Mouse (Mus musculus) embryonic facial prominence, embryonic 14.5 days (tissue): Measurements from ENCODE around the gene Chpf. TPM values are rescaled to one million over a fixed set of nuclear protein-coding genes. Genes with fewer than 3 reads are reported as not detected.

Experiments used
- ATAC-seq: fragments of 200-750 bp; cut with Nextera tagmentation; 2 replicates; pipeline ENCODE4 v1.8.0; 2017; ENCODE audit warnings: low read depth, moderate number of reproducible peaks, moderate TSS enrichment
- DNase-seq: peaks from one replicate; pipeline ENCODE4 v3.0.0-alpha.2; 2015; ENCODE audit warnings: low spot score
- H3K27ac ChIP-seq: fragments of 300-500 bp; sonication (generic); replicated peaks from 2 replicates; pipeline ENCODE4 v1.5.1; 2014; ENCODE audit warnings: low read depth, mild to moderate bottlenecking, low read length, moderate library complexity
- H3K27me3 ChIP-seq: fragments of 300-500 bp; sonication (generic); replicated peaks from 2 replicates; pipeline ENCODE4 v1.6.1; 2014; ENCODE audit warnings: low read length; ENCODE audit not compliant: control insufficient read depth, insufficient read depth
- H3K36me3 ChIP-seq: fragments of 300-500 bp; sonication (generic); 2 replicates; pipeline ENCODE4 v1.6.1; 2014; ENCODE audit warnings: low read length, mixed read lengths; ENCODE audit not compliant: control insufficient read depth, insufficient read depth
- H3K4me1 ChIP-seq: fragments of 300-500 bp; sonication (generic); 2 replicates; pipeline ENCODE4 v1.6.1; 2014; ENCODE audit warnings: antibody characterized with exemption, low read length; ENCODE audit not compliant: control insufficient read depth, insufficient read depth
- H3K4me2 ChIP-seq: fragments of 300-500 bp; sonication (generic); 2 replicates; pipeline ENCODE4 v1.6.1; 2014; ENCODE audit warnings: low read depth, mild to moderate bottlenecking, low read length, moderate library complexity, mixed read lengths
- H3K4me3 ChIP-seq: fragments of 300-500 bp; sonication (generic); 2 replicates; pipeline ENCODE4 v1.5.1; 2014; ENCODE audit warnings: low read depth, mild to moderate bottlenecking, low read length
- H3K9ac ChIP-seq: fragments of 300-500 bp; sonication (generic); 2 replicates; pipeline ENCODE4 v1.6.1; 2014; ENCODE audit warnings: low read depth, mild to moderate bottlenecking, low read length, moderate library complexity, mixed read lengths
- H3K9me3 ChIP-seq: fragments of 300-500 bp; sonication (generic); 2 replicates; pipeline ENCODE4 v1.6.1; 2016; ENCODE audit warnings: low read length; ENCODE audit not compliant: control insufficient read depth
- WGBS: fragments of 180-500 bp; shearing (Covaris S2); extraction: QIAGEN DNeasy Blood & Tissue Kit; methylation state at CpG from one replicate; pipeline ENCODE4 v1.1.7; 2014; 5-methylcytosine and 5-hydroxymethylcytosine counted together
- polyA plus RNA-seq: library from polyadenylated mRNA; unstranded; fragments of >200 nt; fragmentation: Nextera tagmentation; extraction: Ambion mirVana; gene quantifications from 2 replicates; pipeline ENCODE4 v1.2.1, GENCODE M21; 2014

The Chpf gene
- polyA plus RNA-seq, 1 experiment from 2014 or later, result 65.1 TPM

DNA sequence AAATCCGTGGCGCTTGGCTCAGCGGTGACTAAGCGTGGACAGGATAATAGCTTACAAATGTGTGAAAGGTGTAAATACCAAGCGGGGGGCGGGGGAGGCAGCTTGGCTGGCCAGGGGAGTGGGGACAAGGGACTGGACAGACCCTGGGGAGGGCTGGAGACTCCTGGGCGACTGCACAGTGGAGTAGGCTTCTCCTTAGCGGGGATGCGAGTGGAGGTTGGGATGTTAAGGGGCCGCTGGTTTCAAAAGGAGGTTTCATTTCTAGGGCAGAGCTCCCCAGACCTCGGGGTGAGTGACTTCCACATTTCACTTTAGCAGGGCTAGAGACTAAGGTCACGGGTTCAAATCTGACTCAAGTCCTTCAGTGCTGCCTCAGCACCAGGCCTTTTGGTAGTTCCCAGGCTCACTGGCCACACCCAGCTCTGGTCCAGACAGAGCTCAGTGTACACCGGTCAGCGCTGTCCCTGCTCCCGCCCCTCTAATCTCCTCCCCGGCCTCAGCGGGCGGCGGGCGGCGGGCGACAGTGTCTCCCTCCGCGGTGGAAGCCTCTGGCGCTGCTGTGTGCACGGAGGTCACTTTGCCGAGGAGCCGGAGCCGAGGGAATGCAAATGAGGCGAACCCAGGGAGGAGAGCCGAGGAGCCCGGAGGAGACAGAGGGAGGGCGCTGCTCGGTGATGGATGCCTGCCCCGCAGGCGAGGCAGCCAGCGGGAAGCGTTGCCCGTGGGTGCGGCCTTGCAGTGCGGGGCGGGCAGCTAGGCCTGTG, 20.9 kb downstream of the Chpf start:
- H3K9ac ChIP-seq, result peak overlapping the region; percentile 38
- H3K27me3 ChIP-seq, result peaks cover 32% of the 10 kb centered on the region
- no peak overlapping the region for H3K27ac ChIP-seq
- peaks cover 16% of the 10 kb centered on the region for H3K4me1 ChIP-seq
- H3K36me3 ChIP-seq, result no peaks in the 10 kb centered on the region
- peak overlapping the region; percentile 31 for H3K4me3 ChIP-seq
- DNase-seq (no peak), ATAC-seq (peak; percentile 42; the same call in 1 of the 2 replicates)
- no peaks in the 10 kb centered on the region for H3K9me3 ChIP-seq
- peak overlapping the region; percentile 50 for H3K4me2 ChIP-seq
- 7% methylated on average over 29 of the region's 42 CpGs for WGBS

DNA sequence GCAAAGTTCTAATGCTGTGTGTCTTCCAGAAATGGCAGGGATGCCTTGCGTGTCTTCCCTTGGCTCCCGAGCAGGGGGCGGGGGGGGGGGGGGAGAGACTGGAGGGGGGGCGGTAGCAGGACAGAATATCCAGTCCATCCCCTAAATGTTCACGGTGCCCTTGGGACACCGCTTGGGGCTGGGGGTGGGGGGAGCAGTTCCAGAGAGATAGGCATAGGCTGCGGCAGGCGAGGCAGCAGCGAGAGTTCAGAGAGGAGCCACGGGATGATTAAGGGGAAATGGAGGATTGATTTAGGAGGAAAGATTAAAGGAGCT, 21.4 kb downstream of the Chpf start:
- Histone ChIP-seq H3K36me3 (no peaks in the 10 kb centered on the region), H3K4me1 (peaks cover 16% of the 10 kb centered on the region), H3K9me3 (no peaks in the 10 kb centered on the region), H3K27ac (no peak overlapping the region), H3K9ac (no peak overlapping the region), H3K4me3 (no peak overlapping the region), H3K4me2 (peak overlapping the region; percentile 50), H3K27me3 (peaks cover 33% of the 10 kb centered on the region)
- 4% methylated on average over 7 of the region's 10 CpGs for WGBS
- no peak for DNase-seq
- no peak for ATAC-seq

DNA sequence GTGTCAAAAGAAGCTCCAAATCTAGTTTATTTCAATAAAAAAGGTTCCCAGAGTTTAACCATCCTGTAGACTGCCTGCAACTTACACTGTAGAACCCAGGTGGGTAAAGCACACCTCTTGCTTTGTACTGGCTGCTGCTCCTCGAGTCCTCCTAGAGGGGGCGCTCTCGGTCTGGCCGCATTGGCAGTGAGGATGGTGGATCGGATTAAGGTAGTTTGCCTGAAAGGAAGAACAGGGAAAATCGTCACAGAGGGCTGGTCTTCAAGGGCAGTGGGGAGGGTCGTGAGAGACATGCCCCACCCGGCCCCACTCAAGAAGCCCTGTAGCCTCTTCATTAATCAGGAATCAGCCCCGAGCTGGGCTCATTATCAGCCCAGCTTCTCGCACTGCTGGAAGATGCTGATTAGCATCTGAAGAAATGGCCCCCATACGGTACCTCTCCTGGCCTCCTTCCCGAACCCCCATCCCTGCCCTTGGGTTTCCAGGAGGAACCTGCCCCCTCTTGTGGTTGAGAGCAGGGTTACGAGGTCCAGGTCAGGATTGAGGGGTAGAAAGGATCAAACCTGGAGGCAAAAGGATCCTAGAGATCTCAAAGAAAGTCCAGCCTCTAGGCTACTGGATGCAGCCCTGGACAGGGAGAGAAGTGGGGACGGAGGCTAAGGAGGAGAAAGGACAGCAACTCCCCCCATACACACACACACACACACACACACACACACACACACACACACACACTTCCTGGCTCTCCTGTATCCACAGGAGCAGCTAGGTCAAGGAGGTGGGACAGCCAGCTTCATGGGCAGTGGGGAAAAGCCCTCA, 22.2 kb downstream of the Chpf start:
- ATAC-seq, result no peak
- H3K4me2 ChIP-seq, result no peak overlapping the region
- no peak overlapping the region for H3K9ac ChIP-seq
- H3K27me3 ChIP-seq, result peaks cover 40% of the 10 kb centered on the region
- peaks cover 16% of the 10 kb centered on the region for H3K4me1 ChIP-seq
- WGBS, result 13% methylated on average over 14 of the region's 14 CpGs
- no peak for DNase-seq
- H3K9me3 ChIP-seq, result no peaks in the 10 kb centered on the region
- H3K36me3 ChIP-seq, result no peaks in the 10 kb centered on the region
- H3K4me3 ChIP-seq, result no peak overlapping the region
- H3K27ac ChIP-seq, result no peak overlapping the region

DNA sequence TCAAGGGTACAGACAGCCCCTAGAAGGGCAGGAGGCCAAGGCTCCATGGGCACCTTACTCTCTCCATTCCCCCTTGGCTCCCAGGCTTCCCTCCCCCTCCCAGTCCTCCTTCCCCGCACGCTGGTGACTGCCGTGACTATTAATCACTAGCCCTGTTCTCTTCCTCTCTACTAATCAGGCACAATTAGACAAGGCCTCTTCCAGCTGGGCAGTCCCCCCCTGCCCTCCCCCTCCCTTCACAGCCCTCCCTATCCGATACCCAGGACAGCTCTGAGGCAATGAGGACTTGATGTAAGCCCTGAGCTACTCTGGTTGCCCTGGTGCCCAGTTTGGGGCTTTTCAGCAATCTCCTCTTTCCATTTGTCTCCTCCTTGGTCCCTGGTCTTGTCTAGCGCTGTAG, 23.2 kb downstream of the Chpf start:
- Histone ChIP-seq H3K9me3 (no peaks in the 10 kb centered on the region), H3K4me1 (peaks cover 16% of the 10 kb centered on the region), H3K4me3 (no peak overlapping the region), H3K27me3 (peaks cover 51% of the 10 kb centered on the region), H3K9ac (no peak overlapping the region), H3K4me2 (no peak overlapping the region), H3K36me3 (no peaks in the 10 kb centered on the region), H3K27ac (no peak overlapping the region)
- DNase-seq (no peak), ATAC-seq (no peak)
- 38% methylated on average over 5 of the region's 5 CpGs for WGBS

DNA sequence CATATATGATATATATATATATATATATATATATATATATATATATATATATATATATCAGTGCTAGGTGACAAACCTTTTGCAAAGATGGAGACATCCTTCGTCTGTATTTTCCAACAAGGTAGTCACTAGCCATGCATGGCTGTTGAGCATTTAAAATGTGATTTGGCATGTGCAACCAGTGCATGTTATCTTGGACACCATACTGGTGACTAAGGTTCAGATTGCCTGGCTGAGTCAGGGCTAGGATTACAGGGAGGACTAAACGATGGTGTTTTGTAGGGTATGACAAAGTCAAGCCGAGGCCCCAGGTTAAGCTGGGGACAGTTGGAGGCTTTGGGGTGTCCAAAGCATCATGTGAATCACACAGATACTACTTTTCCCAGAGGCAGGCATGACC, 23.7 kb downstream of the Chpf start:
- Histone ChIP-seq H3K27me3 (peaks cover 56% of the 10 kb centered on the region), H3K4me2 (no peak overlapping the region), H3K4me1 (peaks cover 20% of the 10 kb centered on the region), H3K9me3 (no peaks in the 10 kb centered on the region), H3K4me3 (no peak overlapping the region), H3K27ac (no peak overlapping the region), H3K36me3 (no peaks in the 10 kb centered on the region), H3K9ac (no peak overlapping the region)
- 66% methylated on average over 3 of the region's 3 CpGs for WGBS
- DNase-seq (no peak), ATAC-seq (no peak)

DNA sequence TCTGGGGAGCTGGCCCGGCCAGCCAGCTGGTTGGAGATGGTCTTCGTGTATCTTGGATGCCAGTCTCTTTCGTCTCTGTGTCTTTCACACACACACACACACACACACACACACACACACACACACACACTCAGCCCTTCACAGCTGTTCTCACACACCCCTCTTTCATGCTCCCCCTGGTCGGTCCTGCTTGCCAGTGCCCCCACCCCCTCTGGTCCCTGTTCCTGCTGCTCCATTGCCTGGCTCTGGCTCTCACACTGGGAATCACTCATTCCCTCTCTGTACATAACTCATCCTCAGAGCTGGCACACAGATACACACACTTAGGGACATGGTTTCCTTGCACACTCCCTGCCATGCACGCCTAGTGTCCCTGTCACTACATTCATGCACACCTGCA, 27.2 kb downstream of the Chpf start:
- Histone ChIP-seq H3K4me3 (no peak overlapping the region), H3K4me1 (peaks cover 37% of the 10 kb centered on the region), H3K9me3 (no peaks in the 10 kb centered on the region), H3K4me2 (no peak overlapping the region), H3K9ac (no peak overlapping the region), H3K27me3 (peaks cover 69% of the 10 kb centered on the region), H3K27ac (no peak overlapping the region), H3K36me3 (no peaks in the 10 kb centered on the region)
- WGBS, result 65% methylated on average over 5 of the region's 5 CpGs
- no peak for ATAC-seq
- DNase-seq, result no peak

DNA sequence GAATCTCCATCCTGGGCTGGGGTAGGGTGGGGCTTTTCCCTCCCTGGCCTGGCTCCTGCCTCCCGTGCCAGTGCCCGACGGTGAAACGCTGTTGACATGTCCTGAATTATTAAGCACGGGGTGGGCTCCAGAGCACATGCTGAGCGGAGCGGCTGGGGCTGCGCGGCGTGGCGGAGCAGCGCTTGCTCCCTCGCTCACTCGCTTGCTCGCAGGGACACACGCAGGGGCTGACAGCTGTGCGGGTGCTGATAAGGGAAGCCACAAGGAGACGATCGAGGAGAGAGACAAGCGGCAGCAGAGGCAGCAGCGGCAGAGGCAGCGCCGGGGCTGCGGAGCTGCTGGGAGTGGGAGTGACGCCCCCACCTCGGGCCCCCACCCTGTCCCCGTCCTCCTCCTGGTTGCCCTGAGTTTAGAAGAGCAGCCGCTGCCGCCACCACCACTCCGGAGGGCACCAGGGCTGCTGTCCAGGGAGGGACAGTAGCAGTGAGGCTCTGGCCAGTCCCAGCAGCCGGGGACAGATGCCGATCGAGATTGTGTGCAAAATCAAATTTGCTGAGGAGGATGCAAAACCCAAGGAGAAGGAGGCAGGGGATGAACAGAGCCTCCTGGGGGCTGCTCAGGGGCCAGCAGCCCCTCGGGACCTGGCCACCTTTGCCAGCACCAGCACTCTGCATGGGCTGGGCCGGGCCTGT, 28.6 kb downstream of the Chpf start, which contains the start of gene Asic4:
TSS of gene Asic4 (plus strand) at position 123 of the 692 bp plus-strand sequence.
- Histone ChIP-seq H3K4me1 (peaks cover 41% of the 10 kb centered on the region), H3K4me2 (peak within 1 kb of the TSS; percentile 61), H3K27ac (no peak within 1 kb of the TSS), H3K9ac (peak within 1 kb of the TSS; percentile 38), H3K4me3 (peak within 1 kb of the TSS; percentile 31), H3K27me3 (peaks cover 73% of the 10 kb centered on the region), H3K9me3 (no peaks in the 10 kb centered on the region), H3K36me3 (no peaks in the 10 kb centered on the region)
- ATAC-seq (no peak), DNase-seq (peak; percentile 36)
- WGBS, result 2% methylated on average over 26 of the region's 35 CpGs

DNA sequence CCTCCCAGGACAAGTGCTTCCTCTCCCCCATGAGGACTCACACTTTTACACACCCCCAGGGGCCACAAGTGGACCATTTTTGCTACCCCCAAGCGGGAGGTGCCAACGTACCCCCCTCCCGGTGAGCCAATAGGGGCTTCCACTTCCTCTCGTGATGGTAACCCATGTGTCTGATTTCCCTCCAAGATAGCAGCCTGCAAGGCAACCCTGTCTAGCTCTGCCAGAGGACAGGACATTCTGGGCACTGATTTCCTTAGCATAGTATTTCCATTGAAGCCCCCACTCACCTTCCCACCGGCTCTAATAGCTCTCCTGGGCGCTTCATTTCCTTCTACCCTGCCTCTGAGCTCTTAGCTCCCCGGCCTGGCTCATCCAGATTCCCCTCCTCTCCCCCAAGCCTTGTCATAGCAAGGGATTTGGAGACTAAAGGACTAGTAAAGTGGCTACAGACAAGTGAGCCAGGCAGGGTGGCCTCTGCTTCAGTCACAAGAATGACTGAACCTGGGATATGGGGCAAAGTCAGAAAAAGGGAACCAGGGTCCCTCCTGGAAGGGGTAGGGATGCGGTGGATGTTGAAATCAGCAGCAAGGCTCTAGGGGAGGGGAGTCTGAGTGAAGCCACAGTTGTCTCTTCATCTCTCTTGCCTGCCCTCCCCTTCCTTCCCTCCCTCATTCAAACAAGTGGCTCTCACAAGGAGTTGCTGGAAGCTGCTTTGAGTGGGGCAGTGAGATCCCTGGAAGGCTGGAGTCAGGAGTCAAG, 29.6 kb downstream of the Chpf start:
- Histone ChIP-seq H3K9ac (peak overlapping the region; percentile 38), H3K4me2 (peak overlapping the region; percentile 61), H3K36me3 (no peaks in the 10 kb centered on the region), H3K27me3 (peaks cover 73% of the 10 kb centered on the region), H3K4me1 (peaks cover 50% of the 10 kb centered on the region), H3K4me3 (peak overlapping the region; percentile 31; the same call in 1 of the 2 replicates), H3K9me3 (no peaks in the 10 kb centered on the region), H3K27ac (no peak overlapping the region)
- 14% methylated on average over 8 of the region's 8 CpGs for WGBS
- DNase-seq (no peak), ATAC-seq (no peak)
